Mouse (Mus musculus): Measurements from ENCODE around the gene Syne1.

The Syne1 gene

DNA sequence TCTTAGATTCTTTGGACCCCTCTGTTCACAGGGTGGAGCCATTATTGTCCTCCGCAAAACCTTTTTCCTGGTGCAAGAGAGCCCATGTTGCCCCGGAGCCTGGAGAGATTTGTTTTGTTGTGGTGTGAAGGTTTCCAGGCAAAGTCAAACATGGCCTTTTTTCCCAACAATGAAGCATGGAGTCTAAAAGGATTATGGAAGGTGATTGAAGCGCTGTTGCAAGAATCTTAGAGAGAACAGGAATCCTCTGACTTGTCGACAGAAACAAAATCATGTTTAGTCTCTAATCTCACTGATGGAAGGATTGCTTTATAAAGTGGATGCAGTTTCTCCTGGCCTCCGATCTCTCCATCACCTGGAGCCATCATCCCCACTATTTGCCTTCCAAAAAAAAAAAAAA lies at the start of gene Syne1:
Syne1 (minus strand) TSS at position 101 of the 400 bp plus-strand sequence.
- no peak for DNase-seq (ENCODE audit: low spot score)

DNA sequence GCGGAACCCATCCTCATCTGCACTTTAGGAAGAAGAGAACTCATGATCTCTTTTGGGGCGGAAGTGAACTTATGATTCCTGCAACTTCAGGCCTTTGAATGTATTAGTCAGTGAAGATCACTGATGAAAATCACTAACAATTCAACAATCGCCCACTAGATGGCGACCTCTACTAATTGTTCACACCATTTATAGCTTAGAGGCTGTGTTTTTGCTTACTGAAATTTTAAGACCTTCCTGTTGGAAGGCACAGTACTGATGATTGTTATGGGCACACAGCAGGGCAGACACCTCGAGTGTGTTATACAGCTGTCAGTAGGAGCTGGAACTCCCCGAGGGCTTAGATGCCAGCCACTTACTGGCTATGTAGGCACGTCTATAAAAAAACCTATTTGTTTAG lies 48.8 kb upstream of the Syne1 start:
- no peak for DNase-seq (ENCODE audit: low spot score)

DNA sequence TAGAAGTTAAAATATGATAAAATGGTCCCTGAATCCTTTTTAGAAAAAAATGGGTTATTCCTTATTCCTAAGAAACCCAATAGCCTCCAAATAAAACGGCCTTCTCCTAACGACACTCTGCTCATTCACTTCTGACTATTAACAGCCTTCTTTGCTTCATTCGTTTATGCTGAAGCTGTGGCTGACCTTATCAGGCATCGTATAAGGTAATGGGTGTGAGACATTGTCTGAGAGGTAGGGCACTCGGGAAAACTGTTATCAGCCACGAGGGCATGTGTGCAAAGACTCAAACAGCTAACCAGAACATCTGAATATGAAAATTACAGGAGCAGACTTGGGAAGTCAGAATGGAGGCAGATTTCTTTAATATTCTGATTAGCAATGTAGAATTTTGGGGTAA lies 45.3 kb upstream of the Syne1 start:
- DNase-seq (ENCODE audit: low spot score) = no peak

DNA sequence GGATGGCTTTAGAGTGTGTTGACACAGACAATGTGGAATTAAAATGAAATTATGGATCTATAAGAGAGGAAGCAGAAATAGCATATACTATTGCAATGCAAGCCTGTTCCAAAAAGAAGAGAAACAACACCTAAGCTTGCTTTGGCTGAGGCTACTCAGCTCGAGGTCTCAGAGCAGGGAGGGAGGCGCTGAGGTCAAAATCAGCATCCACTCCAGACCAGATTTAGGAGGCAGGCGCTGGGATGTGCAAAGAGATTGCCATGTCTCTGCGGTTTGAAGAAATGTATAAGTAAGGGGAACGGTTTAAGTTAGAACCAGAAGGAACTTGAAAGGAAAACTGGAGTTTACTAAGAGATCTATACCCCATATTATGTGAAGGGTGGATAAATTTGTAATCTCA lies 43.2 kb upstream of the Syne1 start:
- DNase-seq (ENCODE audit: low spot score) = no peak

DNA sequence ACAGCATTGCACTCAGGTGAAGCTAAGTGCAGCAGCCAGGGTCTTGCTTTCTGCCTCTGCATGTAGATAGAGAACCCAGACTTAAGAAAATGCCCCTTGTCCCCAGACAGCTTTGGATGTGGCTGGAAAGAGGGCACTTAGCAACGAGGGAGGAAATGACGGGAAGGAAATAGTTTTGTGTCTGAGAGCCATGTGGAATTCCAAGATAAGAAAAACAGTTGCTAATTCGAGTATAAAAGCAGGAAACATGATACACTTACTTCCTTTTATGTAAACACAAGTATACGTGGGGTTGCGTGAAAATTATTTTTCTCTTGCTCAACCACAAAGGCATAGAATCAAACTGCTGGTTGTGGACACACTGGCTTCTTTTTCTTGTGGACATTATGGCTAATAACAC lies 42.2 kb upstream of the Syne1 start, which contains the start of gene Myct1:
Myct1 (plus strand) TSS at position 312 of the 400 bp plus-strand sequence.
- no peak for DNase-seq (ENCODE audit: low spot score)

DNA sequence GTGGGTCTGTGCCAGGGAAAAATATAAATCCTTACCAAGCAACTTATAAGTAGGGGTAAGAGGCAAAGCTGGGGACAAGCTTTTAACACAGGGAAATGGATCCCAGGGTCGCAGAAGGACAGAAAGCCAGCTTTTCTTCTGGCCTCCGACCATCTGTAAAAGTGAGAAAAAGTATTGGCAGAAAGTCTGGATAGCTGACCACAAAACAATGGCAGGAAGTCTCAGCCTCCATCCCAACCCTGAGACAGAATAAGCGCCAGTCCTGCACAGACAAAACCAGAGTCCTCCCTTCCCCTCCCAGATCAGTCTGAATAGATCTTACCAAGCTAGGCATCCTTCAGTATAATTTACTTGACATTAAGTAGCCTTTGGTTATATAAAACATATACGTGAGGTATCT lies 40.7 kb upstream of the Syne1 start:
- no peak for DNase-seq (ENCODE audit: low spot score)

DNA sequence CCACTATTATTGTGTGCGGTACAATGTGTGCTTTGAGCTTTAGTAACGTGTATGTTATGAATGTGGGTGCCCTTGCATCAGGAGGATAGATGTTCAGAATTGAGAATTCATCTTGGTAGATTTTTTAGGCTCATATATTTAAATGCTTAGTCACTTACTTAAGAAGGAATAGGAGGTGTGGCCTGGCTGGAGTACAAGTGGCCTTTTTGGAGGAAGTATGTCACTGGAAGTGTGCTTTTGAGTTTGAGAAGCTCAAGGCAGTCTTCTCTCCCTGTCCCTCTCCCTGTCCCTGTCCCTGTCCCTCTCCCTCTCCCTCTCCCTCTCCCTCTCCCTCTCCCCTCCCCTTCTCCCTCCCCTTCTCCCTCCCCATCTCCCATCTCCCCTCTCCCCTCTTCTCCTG lies 39.8 kb upstream of the Syne1 start:
- no peak for DNase-seq (ENCODE audit: low spot score)

DNA sequence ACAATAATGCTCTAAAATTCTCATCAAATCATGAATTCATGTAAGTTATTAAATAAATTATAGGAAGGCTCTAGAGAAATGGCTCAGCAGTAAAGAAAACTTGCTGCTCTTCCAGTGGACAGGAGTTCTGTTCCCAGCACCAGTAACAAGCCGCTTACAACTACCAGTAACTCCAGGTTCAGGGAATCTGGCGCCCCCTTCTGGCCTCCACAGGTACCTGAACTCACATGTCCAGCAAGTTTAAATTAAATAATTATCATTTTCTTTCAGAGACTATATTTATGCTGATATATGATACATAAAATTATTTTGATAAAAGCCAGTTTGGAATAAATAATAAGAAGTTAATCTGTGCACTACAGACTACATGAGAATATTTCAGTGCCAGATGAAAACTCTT lies 22.0 kb upstream of the Syne1 start:
- DNase-seq (ENCODE audit: low spot score) = no peak

DNA sequence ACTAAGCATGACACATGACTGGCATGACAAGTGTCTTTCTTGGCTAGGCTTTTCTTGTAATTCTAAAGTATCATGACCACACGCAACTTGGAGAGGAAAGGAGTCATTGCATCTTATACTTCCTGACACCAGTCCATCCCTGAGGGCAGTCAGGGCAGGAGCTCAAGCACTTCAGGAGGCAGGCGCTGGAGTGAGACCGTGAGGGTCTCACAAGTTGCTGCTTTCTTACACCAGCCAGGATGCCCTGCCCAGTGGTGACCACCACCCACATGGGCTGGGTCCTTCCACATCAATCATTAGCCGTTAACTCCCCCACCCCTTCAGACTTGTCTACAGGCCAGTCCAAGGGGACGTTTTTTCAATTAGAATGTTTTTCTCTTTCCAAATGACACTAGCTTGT lies 20.1 kb upstream of the Syne1 start:
- no peak for DNase-seq (ENCODE audit: low spot score)

DNA sequence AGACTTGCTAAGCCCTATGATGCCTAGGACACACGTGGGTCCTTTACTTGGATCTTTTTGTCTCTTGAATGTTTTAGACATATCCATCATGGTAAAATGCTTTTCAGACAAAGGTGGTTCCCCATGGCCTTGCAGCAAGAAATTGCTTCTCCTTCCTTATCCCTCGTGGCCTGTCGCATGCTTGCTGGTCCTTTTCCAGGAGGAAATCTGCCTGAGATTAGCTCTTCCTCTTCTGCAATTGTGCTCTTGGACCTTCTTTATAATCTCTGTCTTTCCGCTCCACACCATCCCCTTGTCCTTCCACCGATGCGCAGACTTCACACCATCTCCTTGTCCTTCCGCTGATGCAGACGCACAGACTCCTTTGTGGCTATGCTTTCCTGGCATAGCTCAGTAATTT lies 18.8 kb upstream of the Syne1 start:
- DNase-seq (ENCODE audit: low spot score) = no peak

DNA sequence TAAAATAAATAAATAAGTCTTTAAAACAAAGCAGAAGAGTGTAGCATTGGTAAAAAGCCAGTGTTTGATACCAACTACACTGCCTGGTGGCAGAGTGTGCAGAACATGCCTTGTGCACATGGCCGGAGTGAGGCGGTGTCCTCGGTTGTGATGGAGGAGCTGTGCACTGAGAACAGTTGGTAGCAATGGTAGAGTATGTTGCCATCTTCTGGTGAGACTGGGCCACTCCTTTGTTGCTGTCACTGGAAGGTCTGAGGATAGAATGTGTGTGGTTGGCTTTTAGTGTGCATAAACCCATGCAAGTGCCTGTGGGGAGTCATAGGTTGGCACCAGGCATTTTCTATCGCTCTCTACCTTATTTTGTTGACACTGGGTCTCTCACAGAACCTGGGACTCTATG lies 17.7 kb upstream of the Syne1 start:
- DNase-seq (ENCODE audit: low spot score) = no peak

DNA sequence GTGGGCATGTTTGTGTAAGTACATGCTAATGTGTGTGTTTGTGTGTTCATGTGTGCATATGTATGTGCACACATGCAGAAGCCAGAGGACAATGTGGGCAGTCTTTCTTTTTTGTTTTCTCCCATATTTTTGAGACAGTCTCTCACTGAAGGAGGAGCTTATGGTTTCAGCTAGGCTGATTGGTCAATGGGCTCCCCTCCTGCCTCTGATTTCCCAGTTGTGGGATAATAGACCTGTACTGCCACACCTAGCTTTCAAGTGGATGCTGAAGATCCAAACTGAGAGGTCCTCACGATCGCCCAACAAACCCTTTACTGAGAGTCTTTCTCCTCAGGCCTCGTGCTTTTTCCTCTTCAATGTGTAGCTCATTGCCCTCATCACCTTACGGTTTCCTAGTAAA lies 10.4 kb upstream of the Syne1 start:
- DNase-seq (ENCODE audit: low spot score) = no peak

DNA sequence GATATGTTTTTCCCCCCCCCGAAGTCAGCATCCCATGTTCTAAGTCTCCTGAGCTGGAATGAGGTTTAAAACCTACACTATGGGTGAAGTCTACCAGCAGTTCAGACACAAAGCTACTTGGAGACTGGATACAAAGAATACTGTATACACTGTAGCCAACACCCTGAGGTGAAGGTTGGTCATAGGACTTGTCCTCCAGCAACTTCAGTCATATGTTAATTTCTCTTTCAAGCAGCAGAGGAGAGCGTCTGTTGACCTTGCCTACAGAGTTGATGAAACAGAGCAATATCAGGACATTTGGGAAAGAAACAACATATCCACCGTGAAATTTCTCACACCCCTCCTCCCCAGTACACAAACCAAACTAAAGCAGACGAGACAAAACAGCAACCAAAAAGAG lies 9.2 kb upstream of the Syne1 start:
- no peak for DNase-seq (ENCODE audit: low spot score)

DNA sequence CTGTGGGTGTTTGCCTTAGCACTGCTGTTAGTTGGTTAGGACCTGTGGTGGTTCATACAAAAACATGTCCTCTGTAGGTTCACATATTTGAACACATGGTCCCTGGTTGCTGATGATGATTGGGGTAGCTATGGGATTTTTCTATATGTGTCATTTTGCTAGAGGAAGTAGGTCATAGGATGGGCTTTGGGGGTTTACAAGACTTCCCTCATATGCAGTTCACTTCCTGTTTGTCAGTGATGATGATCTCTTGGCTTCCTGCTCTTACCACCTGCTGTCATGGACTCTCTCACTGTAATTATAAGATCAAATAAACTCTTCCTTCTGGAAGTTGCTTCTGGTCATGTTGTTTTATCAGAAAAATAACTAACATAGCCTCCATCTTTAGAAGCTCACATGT lies 7.5 kb upstream of the Syne1 start:
- DNase-seq (ENCODE audit: low spot score) = no peak

DNA sequence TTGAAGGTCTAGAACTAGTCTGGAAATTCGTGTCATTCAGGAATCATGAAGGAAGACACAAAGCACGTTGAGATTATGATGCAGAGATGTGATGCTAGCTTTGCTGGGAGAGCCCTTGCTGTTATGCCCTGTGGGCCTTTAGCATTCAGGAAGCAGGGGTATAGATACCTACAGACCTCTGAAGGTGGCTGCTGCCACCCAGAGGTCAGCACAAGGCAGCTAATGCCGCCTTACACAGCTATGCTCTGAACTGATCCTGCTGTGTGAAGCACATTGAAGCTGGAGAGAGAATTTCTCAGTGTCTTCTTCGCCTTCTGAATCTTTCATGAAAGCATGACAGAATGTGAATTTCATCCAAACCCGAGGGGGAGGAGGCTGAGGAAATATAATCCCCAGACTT lies 3.7 kb upstream of the Syne1 start:
- DNase-seq (ENCODE audit: low spot score) = no peak

DNA sequence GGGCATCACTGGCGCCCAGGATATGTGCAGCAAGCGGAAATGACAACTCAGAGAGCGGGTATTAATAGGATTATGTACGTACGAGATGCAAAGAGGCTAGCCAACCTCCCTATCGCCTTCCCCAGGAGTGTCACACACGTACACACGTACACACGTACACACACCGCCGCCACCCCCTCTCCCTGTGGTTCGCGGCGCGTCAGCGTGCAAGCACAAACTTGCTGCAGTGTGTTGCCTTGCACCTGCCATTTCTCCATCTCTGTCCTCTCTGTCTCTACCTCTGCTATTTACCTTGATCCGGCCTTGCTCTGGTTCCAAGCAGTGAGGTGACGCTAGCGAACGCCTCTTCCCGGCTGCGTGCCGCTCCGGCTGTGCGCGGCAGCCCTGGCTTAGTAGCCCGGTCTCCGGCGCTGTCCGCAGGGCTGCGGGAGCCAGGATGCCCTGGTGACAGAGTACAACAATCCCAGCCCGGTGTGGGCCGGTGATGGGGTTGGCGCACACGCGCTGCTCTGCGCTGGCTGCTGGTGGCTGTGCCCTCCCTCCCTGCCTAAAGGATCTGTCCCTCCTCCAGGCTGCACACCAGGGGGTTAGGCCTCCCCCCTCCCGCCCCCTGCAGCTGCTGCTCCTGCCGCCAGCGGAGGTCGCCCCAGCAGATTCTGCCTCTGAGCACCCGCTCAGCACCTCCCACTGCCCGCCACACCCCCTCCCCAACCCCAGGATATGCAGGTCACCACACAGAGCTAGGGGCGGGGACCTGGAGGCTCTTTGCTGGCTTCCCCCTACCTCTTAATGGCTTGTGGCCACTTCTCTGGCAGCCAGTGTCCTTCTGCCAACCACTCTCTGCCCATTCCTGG lies 887 bp downstream of the Syne1 start:
- DNase-seq (ENCODE audit: low spot score) = no peak

DNA sequence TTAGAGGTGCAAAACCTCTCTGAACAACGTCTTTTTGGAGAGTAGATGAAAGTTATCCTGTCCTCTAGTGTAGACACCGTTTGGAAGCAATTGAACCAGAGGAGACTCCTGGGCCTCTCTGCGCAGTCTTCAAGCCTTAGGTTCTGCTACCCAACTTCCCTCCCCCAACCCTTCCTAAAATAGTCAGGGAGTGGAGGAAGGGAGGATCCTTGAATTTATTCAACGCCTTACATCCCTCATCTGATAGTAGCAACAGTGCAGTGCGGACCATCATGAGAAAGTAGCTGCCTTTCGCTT lies 1.5 kb downstream of the Syne1 start:
- DNase-seq (ENCODE audit: low spot score) = no peak

DNA sequence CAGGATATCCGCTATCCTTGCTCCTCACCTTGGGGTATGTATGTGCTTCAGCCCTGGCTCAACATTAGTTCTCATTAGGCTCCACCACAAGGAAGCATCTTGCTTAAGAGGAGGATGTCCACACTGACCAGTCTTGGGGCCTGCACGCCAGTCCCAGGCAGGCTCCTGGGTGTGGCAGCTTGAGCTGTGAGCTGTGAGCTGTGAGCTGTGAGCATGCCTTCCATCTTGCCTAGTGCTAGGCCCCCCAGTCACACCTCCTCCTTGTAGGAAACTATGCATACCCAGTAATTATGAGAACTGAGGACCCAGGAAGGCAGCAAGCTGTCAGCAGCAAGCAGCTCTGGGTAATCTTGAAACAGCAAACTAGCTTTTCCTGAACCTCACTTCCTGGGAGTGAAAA lies 2.6 kb downstream of the Syne1 start:
- DNase-seq (ENCODE audit: low spot score) = no peak

DNA sequence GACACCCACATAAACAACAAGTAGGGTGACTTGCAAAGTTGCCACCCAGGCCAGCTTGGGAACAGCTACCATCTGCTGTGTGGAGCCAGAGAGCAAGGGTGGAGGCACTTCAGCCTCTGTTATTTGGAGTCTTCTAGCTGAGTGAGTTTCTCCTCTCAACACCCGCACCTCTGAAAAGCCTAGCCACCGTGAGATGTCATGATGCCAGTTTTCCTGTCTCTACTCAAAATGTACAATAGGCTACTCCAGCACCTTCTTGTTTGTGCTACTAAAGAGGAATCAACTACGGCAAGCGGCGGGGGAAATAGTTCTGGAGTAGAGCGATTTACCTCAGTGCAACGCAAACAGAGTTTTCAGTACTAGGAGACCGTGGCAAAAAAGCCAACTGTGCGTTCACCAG lies 3.5 kb downstream of the Syne1 start:
- DNase-seq (ENCODE audit: low spot score) = no peak

DNA sequence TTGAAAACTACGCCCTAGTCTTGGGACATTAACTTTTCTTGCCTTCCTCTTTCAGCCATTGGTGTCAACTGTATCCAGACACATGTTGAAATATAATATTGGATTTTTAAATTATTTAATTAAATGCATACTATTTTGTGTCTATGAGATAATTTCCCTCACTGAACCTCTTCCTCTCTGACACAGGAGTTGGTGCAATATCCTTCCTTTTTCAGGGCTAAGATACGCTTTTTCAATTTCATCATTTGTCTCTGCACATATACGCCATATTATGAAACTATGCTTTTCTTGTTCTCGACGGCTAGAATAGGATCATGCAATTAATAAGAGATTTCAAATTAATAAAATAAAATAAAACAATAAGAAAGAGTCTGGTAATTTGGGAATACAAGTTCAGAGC lies 4.9 kb downstream of the Syne1 start:
- no peak for DNase-seq (ENCODE audit: low spot score)

DNA sequence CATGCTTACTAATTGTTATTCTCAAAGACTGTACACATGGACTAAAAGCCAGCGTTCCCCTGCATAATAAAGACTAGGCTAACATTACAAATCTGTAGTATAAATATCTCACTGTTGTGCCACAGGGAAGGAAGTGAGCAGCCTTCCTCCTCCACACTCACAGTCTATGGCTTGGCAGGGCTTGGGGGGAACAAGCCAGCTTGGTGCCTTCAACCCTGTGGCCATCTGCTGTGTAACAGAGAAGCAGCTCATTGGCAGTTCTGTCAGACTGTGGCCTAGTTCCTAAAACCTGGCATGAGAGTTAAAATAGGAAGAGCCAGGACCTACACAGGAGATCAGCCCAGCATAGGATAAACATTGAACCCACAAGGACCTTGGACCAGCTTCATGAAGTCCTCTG lies 23.0 kb downstream of the Syne1 start:
- DNase-seq (ENCODE audit: low spot score) = no peak

DNA sequence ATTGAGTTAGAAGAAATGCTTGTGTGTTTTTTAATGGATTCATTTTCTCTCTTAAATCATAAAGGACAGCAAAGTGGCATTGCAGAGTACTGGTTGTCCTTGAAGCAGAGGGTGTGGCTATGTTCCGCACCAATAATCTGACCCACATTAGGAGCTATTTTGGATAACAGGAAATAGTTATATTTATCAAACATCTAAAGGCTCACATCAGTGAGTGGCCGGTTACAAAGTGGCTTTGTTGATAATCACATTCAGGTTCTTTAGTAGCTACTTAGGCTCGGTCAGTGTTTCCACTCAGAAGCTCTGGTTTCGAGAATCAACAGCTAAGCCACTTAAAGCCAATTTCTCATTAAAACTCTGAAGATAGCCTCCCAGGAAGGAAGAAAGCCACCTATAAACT lies 23.6 kb downstream of the Syne1 start:
- DNase-seq (ENCODE audit: low spot score) = no peak

DNA sequence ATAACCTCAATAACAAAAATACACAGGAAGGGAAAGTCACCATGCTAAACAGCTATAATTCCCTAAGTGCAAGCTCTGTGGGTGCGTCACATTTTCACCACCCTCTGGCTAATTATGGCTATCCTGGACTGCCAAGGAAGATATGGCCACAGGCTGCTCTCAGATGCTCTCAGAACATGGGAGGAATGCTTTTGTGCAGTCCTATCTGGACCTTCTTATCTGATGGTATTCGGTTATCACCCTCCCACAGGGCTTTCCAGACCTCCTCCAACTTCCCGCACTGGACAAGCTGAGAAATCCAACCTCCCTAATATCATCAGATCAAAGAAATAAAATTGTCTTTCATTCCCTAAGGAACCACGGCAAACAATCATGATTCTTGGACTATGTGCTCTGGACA lies 28.4 kb downstream of the Syne1 start:
- no peak for DNase-seq (ENCODE audit: low spot score)

DNA sequence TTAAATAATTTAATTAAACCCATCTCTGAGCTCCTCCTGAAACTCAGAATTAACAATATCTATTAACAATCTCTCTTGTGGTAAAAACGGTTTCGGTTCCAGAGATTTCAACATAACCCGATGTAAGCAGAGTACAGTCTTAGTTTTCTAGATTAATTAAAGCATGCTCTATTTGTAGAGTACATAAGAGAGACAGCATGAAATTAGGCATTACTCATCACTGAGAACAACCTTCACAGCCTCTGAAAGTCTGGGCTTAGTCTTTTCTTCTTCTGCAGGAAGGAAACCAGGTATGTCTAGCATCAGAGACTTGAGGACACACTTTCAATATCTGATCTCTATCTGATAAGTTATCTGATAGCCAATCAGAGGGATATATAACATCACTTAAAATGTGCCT lies 29.0 kb downstream of the Syne1 start:
- DNase-seq (ENCODE audit: low spot score) = no peak

DNA sequence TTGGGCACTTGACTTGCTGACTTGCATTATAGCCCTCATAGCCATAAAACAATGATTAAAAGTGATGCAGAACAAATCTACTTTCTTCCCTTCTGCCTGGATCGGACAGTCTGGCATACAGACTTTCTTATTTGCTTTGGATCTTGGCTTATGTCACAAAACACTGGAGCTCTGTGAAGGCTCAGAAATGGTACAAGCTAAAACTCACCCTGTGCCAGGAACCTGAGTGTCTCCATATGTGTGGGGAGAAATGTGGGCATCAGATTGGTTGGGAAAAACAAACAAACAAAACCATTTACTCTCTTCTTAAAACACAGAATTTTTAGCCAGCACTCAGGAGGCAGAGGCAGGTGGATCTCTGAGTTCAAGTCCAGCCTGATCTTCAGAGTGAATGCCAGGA lies 30.6 kb downstream of the Syne1 start:
- no peak for DNase-seq (ENCODE audit: low spot score)

Data from urinary bladder, postnatal 10 days (tissue).